In genomic region chr1:69687076-69687991, GRCm38 (mm10) we compare ENCODE assay signal across 8 mouse cellular contexts. TPM values are rescaled to one million over a fixed set of nuclear protein-coding genes. Genes with fewer than 3 reads are reported as not detected.
DNase-seq lines count a peak whose midpoint lies in the region; ATAC-seq lines count a peak whose summit lies in the region.

Gene Ikzf2 (minus strand): TSS chr1:69687245.

- no peaks in the 10 kb centered on the region for H3K27me3 ChIP-seq in forebrain, embryonic 12.5 days
- H3K27me3 ChIP-seq in heart, embryonic 16.5 days (ENCODE audit: control insufficient read depth, insufficient read depth, low read length): no peaks in the 10 kb centered on the region
- peaks cover 3% of the 10 kb centered on the region; the same call in 1 of the 2 replicates for H3K27me3 ChIP-seq in liver, embryonic 13.5 days
- H3K27me3 ChIP-seq in splenic B cell, adult 2 months (ENCODE audit: control insufficient read depth, insufficient read depth, low read length, poor library complexity, severe bottlenecking): no peaks in the 10 kb centered on the region

- H3K27ac ChIP-seq in forebrain, embryonic 12.5 days: peak within 1 kb of the TSS; percentile 88
- peak within 1 kb of the TSS; percentile 96 for H3K27ac ChIP-seq in heart, embryonic 16.5 days (ENCODE audit: low read length)
- H3K27ac ChIP-seq in liver, embryonic 13.5 days: peak within 1 kb of the TSS; percentile 43; the same call in 1 of the 2 replicates

- DNase-seq in c-Kit-positive CD71-positive TER-119-positive erythroid progenitor cells, embryonic 14.5 days (ENCODE audit: low spot score): peak; percentile 41
- peak; percentile 72 to 89 for DNase-seq in kidney, postnatal 25 days
- DNase-seq in liver, embryonic 13.5 days: peak; percentile 50
- DNase-seq in natural killer cell, adult 2 months (ENCODE audit: low spot score in 2 of 2): peak; percentile 41 to 44
- peak; percentile 14 for DNase-seq in splenic B cell, adult 2 months (ENCODE audit: low read depth, low spot score)

- H3K4me1 ChIP-seq in forebrain, embryonic 12.5 days: peaks cover 16% of the 10 kb centered on the region
- H3K4me1 ChIP-seq in heart, embryonic 16.5 days (ENCODE audit: control insufficient read depth, insufficient read depth, low read length): peaks cover 5% of the 10 kb centered on the region; the same call in 1 of the 2 replicates
- peaks cover 31% of the 10 kb centered on the region for H3K4me1 ChIP-seq in liver, embryonic 13.5 days (replicated peaks)

- H3K9me3 ChIP-seq in forebrain, embryonic 12.5 days: no peaks in the 10 kb centered on the region
- no peaks in the 10 kb centered on the region for H3K9me3 ChIP-seq in heart, embryonic 16.5 days (replicated peaks; ENCODE audit: control insufficient read depth, low read length)
- H3K9me3 ChIP-seq in liver, embryonic 13.5 days (replicated peaks): no peaks in the 10 kb centered on the region

- peak within 1 kb of the TSS; percentile 71 for H3K4me3 ChIP-seq in forebrain, embryonic 12.5 days (replicated peaks)
- peak within 1 kb of the TSS; percentile 93 for H3K4me3 ChIP-seq in heart, embryonic 16.5 days (ENCODE audit: low read length)
- H3K4me3 ChIP-seq in liver, embryonic 13.5 days (replicated peaks): peak within 1 kb of the TSS; percentile 79

- WGBS in forebrain, embryonic 12.5 days: under 1% methylated on average over 59 of the region's 105 CpGs
- under 1% methylated on average over 49 of the region's 105 CpGs for WGBS in heart, embryonic 16.5 days
- under 1% methylated on average over 62 of the region's 105 CpGs for WGBS in liver, embryonic 13.5 days (ENCODE audit: insufficient replicate concordance)

- peak; percentile 37 for ATAC-seq in CD4-positive, CD25-positive, alpha-beta regulatory T cell, adult 4 months
- ATAC-seq in forebrain, embryonic 12.5 days (ENCODE audit: low FRiP score): peak; percentile 92
- ATAC-seq in heart, embryonic 16.5 days (replicated peaks; ENCODE audit: extremely low read depth, insufficient read depth, low FRiP score): peak; percentile 85
- peak; percentile 84 for ATAC-seq in liver, embryonic 13.5 days (ENCODE audit: low read depth)

- H3K9ac ChIP-seq in forebrain, embryonic 12.5 days: peak within 1 kb of the TSS; percentile 74
- H3K9ac ChIP-seq in heart, embryonic 16.5 days (ENCODE audit: low read length): peak within 1 kb of the TSS; percentile 92
- H3K9ac ChIP-seq in liver, embryonic 13.5 days: peak within 1 kb of the TSS; percentile 74

- peak within 1 kb of the TSS; percentile 75 for H3K4me2 ChIP-seq in forebrain, embryonic 12.5 days
- H3K4me2 ChIP-seq in heart, embryonic 16.5 days (ENCODE audit: low read depth, low read length): peak within 1 kb of the TSS; percentile 85
- H3K4me2 ChIP-seq in liver, embryonic 13.5 days: peak within 1 kb of the TSS; percentile 94

- no peaks in the 10 kb centered on the region for H3K36me3 ChIP-seq in forebrain, embryonic 12.5 days (replicated peaks)
- no peaks in the 10 kb centered on the region for H3K36me3 ChIP-seq in heart, embryonic 16.5 days (ENCODE audit: control insufficient read depth, insufficient read depth)
- no peaks in the 10 kb centered on the region for H3K36me3 ChIP-seq in liver, embryonic 13.5 days
- no peaks in the 10 kb centered on the region for H3K36me3 ChIP-seq in splenic B cell, adult 2 months (ENCODE audit: control insufficient read depth, insufficient read depth, low read length, poor library complexity, severe bottlenecking)

RNA-seq across cellular contexts. Expression of gene Ikzf2, which starts in this region (rescaled TPM):
- polyA plus RNA-seq in CD4-positive, CD25-positive, alpha-beta regulatory T cell, adult 4 months (2017; shearing (Covaris generic)): 100 to 1,000 TPM; 591 to 626 TPM
- 5.6 and 5.9 TPM in 2 replicates for polyA plus RNA-seq in forebrain, embryonic 12.5 days (2016; fragmentation: Nextera tagmentation; extraction: Ambion mirVana)
- polyA plus RNA-seq in heart, embryonic 16.5 days (2015; fragmentation: Nextera tagmentation; extraction: Ambion mirVana): 3.1 and 4.6 TPM in 2 replicates
- 0.69 and 0.82 TPM in 2 replicates for polyA plus RNA-seq in liver, embryonic 13.5 days (2015; fragmentation: Nextera tagmentation; extraction: Ambion mirVana)

Comparison
In these comparisons a context has a peak if more than half of its experiments do, and no peak if none do; other contexts are left out.
1. Peak in every context shown above with its lines: DNase-seq, ATAC-seq, H3K4me3 ChIP-seq and H3K27ac ChIP-seq.
2. RNA of gene Ikzf2 (polyA plus RNA-seq): 591 to 626 TPM in CD4-positive, CD25-positive, alpha-beta regulatory T cell, adult 4 months; 5.6 to 5.9 TPM in forebrain, embryonic 12.5 days, 3.1 to 4.6 TPM in heart, embryonic 16.5 days and 0.69 to 0.82 TPM in liver, embryonic 13.5 days; every median in the first group is over 10 times any median in the second.
3. Peak in DNase-seq, ATAC-seq, H3K4me3 ChIP-seq, H3K27ac ChIP-seq, H3K9ac ChIP-seq and H3K4me2 ChIP-seq in liver, embryonic 13.5 days; RNA of the gene not detected or under 1 TPM.
4. ATAC-seq: peak in every context shown above with its lines; median percentile 92 in forebrain, embryonic 12.5 days; 85 in heart, embryonic 16.5 days; 84 in liver, embryonic 13.5 days; 37 in CD4-positive, CD25-positive, alpha-beta regulatory T cell, adult 4 months.
5. DNase-seq: peak in every context shown above with its lines; median percentile 80 in kidney, postnatal 25 days; 50 in liver, embryonic 13.5 days; 42 in natural killer cell, adult 2 months; 41 in c-Kit-positive CD71-positive TER-119-positive erythroid progenitor cells, embryonic 14.5 days; 14 in splenic B cell, adult 2 months.
6. H3K27ac ChIP-seq: peak in every context shown above with its lines; median percentile 96 in heart, embryonic 16.5 days; 88 in forebrain, embryonic 12.5 days; 43 in liver, embryonic 13.5 days.